Mouse (Mus musculus): ENCODE results near the gene Hmx1. TPM values are rescaled to one million over a fixed set of nuclear protein-coding genes. Genes with fewer than 3 reads are reported as not detected.

Hmx1 gene
- total and polyA plus RNA-seq, 3 experiments, result not detected

DNA sequence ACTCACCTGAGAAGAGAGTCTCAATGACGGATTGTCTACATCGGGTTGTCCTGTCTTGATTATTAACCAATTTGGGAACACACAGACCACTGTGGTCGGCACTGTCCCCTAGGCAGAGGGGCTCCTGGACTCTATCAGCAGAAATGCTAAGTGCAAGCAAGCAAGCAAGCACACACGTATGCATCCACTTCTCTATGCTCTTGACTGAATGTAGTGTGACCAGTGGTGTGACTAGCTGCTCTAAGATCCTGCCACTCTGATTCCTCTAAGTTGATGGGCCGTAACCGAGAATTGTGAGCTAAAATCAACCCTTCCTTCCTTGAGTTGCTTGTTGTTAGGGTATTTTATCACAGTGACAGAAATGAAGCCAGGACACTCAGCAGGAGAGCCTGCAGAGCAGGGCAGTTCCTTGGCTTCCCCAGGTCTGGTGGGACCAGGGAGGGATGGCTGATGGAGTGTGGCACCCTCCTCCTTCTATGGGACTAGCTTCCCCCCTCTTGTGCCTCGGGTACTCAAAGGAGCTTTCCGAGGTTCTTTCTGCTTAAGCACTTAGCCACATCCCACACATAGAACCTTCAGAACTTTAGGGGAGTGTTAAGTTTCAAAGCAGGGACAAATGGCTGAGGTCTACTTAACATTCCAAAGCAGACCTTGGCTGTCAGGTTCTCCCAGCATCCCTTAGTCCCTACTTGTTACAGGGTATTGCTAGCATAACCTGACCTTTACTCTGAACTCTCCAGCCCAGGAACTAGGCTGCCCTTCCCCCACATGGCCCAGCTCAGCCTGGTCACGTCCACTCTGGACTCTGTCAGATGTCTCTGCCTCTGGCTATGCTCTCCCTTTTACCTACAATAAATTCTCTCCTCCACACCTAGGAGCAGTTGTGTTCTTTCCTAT lies 31.1 kb upstream of the Hmx1 start:
- H3K27ac ChIP-seq (ENCODE audit: control insufficient read depth, low read depth, low read length), result no peak overlapping the region
- H3K9me3 ChIP-seq (replicated peaks; ENCODE audit: insufficient read depth, low read length), result no peaks in the 10 kb centered on the region
- no peak for DNase-seq (ENCODE audit: low read depth, low spot score)
- no peaks in the 10 kb centered on the region for H3K36me3 ChIP-seq (ENCODE audit: control insufficient read depth in 1 of 2, insufficient read depth in 2 of 2, low read length in 2 of 2)
- no peak overlapping the region for H3K9ac ChIP-seq (ENCODE audit: control insufficient read depth, low read depth, low read length, poor library complexity, severe bottlenecking)
- TF ChIP-seq TBP (IDR thresholded peaks at IDR 0.05; ENCODE audit: low read depth, low read length), result no peak
- no peak for TF ChIP-seq SIN3A (IDR thresholded peaks at IDR 0.05; ENCODE audit: low read length)
- no peaks in the 10 kb centered on the region for H3K4me1 ChIP-seq (ENCODE audit: control insufficient read depth in 1 of 2, insufficient read depth in 2 of 2, low read length in 2 of 2)
- no peaks in the 10 kb centered on the region for H3K27me3 ChIP-seq (ENCODE audit: control insufficient read depth in 1 of 2, insufficient read depth in 2 of 2, low read length in 2 of 2)
- H3K4me3 ChIP-seq (ENCODE audit: control insufficient read depth in 1 of 2, insufficient read depth in 1 of 2, low read depth in 2 of 2, low read length in 2 of 2), result no peak overlapping the region
- no peaks in the 10 kb centered on the region for H3K79me2 ChIP-seq (ENCODE audit: control insufficient read depth, insufficient read depth, low read length, poor library complexity)

DNA sequence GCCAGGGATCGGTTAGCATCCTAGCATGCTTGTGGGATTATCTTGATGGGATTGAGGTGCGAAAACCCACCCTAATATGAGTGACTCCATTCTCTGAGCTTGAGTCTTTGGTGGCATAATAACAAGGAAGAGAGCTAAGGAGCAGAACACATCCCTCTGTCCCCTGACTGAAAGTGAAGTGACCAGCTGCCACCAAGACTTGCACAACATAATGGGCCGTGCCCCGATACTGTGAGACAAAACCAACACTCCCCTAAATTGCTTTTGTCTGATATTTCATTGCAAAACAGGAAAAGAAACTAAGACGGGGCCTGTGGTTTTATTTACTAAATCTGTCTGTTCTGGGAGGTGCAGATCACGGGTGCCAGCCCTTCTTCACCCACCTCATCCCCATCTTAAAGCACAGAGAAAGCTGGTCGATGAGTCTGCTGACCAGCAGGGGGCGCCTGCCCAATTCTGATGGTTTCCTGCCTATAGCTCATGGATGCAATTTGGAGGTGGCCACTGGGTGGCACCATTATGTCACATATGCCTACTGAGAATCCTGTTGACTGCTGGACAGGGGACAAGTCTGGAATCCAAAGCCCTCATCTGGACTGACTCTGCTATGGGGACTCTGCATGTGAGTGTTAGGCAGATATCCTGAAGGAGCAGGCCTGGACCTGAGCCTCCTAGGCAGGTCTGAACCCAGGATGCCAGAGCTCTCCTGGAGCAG lies 27.2 kb upstream of the Hmx1 start:
- no peaks in the 10 kb centered on the region for H3K4me1 ChIP-seq (ENCODE audit: control insufficient read depth in 1 of 2, insufficient read depth in 2 of 2, low read length in 2 of 2)
- no peaks in the 10 kb centered on the region for H3K27me3 ChIP-seq (ENCODE audit: control insufficient read depth in 1 of 2, insufficient read depth in 2 of 2, low read length in 2 of 2)
- DNase-seq (ENCODE audit: low read depth, low spot score), result peak; percentile 66
- no peaks in the 10 kb centered on the region for H3K36me3 ChIP-seq (ENCODE audit: control insufficient read depth in 1 of 2, insufficient read depth in 2 of 2, low read length in 2 of 2)
- no peak overlapping the region for H3K9ac ChIP-seq (ENCODE audit: control insufficient read depth, low read depth, low read length, poor library complexity, severe bottlenecking)
- H3K79me2 ChIP-seq (ENCODE audit: control insufficient read depth, insufficient read depth, low read length, poor library complexity), result no peaks in the 10 kb centered on the region
- no peaks in the 10 kb centered on the region for H3K9me3 ChIP-seq (replicated peaks; ENCODE audit: insufficient read depth, low read length)
- TF ChIP-seq RAD21 (IDR thresholded peaks at IDR 0.05; ENCODE audit: low read depth, low read length), result peak; percentile 63
- peak; percentile 49 for TF ChIP-seq SMC3 (IDR thresholded peaks at IDR 0.05; ENCODE audit: low read depth, low read length)
- TF ChIP-seq USF1 (IDR thresholded peaks at IDR 0.05; ENCODE audit: low read depth, low read length), result no peak
- no peak for TF ChIP-seq CHD2 (IDR thresholded peaks at IDR 0.05; ENCODE audit: low read length)
- TF ChIP-seq NRF1 (IDR thresholded peaks at IDR 0.05; ENCODE audit: insufficient read depth, low read depth, low read length, poor library complexity, severe bottlenecking), result no peak
- TF ChIP-seq SIN3A (IDR thresholded peaks at IDR 0.05; ENCODE audit: low read length), result no peak
- TF ChIP-seq CTCF (IDR thresholded peaks at IDR 0.05 in 2 of 3, conservative IDR thresholded peaks at IDR 0.05 in 1 of 3; ENCODE audit: control insufficient read depth in 1 of 3, insufficient read depth in 1 of 3, low read depth in 2 of 3, low read length in 3 of 3, poor library complexity in 1 of 3, severe bottlenecking in 1 of 3), result peak; percentile 66 to 97 (median 93)
- TF ChIP-seq ZC3H11A (IDR thresholded peaks at IDR 0.05; ENCODE audit: low read depth, low read length), result peak; percentile 20; the same call in 1 of the 2 replicates
- H3K27ac ChIP-seq (ENCODE audit: control insufficient read depth, low read depth, low read length), result no peak overlapping the region
- H3K4me3 ChIP-seq (ENCODE audit: control insufficient read depth in 1 of 2, insufficient read depth in 1 of 2, low read depth in 2 of 2, low read length in 2 of 2), result no peak overlapping the region

DNA sequence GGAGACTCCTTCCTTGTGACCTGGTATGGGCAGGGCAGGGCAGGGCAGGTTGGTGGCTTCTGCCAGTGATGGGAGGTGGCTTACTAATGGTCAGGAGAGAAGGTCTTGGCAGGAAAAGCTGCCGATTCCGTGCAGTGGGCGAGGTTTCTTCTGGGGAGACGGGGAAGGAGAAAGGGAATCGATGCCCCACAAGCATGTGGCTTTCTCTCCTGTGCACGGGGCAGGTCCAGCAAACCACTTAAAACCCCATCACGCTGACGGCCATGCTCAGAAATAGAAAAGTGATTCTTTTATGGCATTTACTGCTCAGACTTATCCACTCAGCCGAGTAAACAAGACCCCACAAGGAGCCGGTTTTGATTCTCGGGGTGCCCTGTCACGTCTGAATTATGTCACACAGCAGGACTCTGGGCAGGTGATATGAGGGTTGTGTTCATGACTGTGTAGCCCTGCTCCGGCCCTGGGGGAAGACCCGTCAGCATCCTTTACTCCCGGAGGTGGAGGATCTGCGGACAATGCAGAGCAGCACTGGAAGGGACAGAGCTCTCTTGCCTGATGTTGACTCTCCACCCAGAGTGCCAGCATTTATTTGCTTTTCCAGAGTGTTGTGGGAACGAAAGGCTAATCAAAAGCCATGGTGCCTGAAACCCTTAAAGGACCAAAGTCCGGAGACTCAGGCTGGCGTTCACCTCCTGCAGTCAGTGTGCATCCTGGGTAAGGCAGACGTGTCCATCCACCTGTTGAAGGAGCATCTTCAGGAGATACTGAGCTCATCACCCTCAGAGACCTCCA lies 22.5 kb upstream of the Hmx1 start:
- Histone ChIP-seq H3K4me1 (ENCODE audit: control insufficient read depth in 1 of 2, insufficient read depth in 2 of 2, low read length in 2 of 2) (no peaks in the 10 kb centered on the region), H3K27me3 (ENCODE audit: control insufficient read depth in 1 of 2, insufficient read depth in 2 of 2, low read length in 2 of 2) (no peaks in the 10 kb centered on the region), H3K9me3 (replicated peaks; ENCODE audit: insufficient read depth, low read length) (no peaks in the 10 kb centered on the region), H3K9ac (ENCODE audit: control insufficient read depth, low read depth, low read length, poor library complexity, severe bottlenecking) (no peak overlapping the region), H3K4me3 (ENCODE audit: control insufficient read depth in 1 of 2, insufficient read depth in 1 of 2, low read depth in 2 of 2, low read length in 2 of 2) (no peak overlapping the region), H3K27ac (ENCODE audit: control insufficient read depth, low read depth, low read length) (no peak overlapping the region), H3K36me3 (ENCODE audit: control insufficient read depth in 1 of 2, insufficient read depth in 2 of 2, low read length in 2 of 2) (no peaks in the 10 kb centered on the region), H3K79me2 (ENCODE audit: control insufficient read depth, insufficient read depth, low read length, poor library complexity) (no peaks in the 10 kb centered on the region)
- no peak for DNase-seq (ENCODE audit: low read depth, low spot score)
- no peak for TF ChIP-seq ZMIZ1 (IDR thresholded peaks at IDR 0.05; ENCODE audit: low read depth, low read length)
- TF ChIP-seq HCFC1 (IDR thresholded peaks at IDR 0.05; ENCODE audit: low read depth, low read length), result no peak
- TF ChIP-seq MAFK (IDR thresholded peaks at IDR 0.05; ENCODE audit: borderline replicate concordance, low read depth, low read length), result no peak
- TF ChIP-seq CHD2 (IDR thresholded peaks at IDR 0.05; ENCODE audit: low read length), result no peak
- TF ChIP-seq MYB (IDR thresholded peaks at IDR 0.05; ENCODE audit: low read depth, low read length), result no peak
- TF ChIP-seq CTCF (IDR thresholded peaks at IDR 0.05 in 2 of 3, conservative IDR thresholded peaks at IDR 0.05 in 1 of 3; ENCODE audit: control insufficient read depth in 1 of 3, insufficient read depth in 1 of 3, low read depth in 2 of 3, low read length in 3 of 3, poor library complexity in 1 of 3, severe bottlenecking in 1 of 3), result no peak
- no peak for TF ChIP-seq MAZ (IDR thresholded peaks at IDR 0.05; ENCODE audit: low read depth, low read length)
- no peak for TF ChIP-seq UBTF (IDR thresholded peaks at IDR 0.05; ENCODE audit: borderline replicate concordance, insufficient read depth, low read depth, low read length)
- no peak for TF ChIP-seq CHD1 (IDR thresholded peaks at IDR 0.05; ENCODE audit: low read depth, low read length)
- TF ChIP-seq GATA1 (IDR thresholded peaks at IDR 0.05; ENCODE audit: low read depth, low read length), result no peak
- no peak for TF ChIP-seq ETS1 (IDR thresholded peaks at IDR 0.05; ENCODE audit: low read depth, low read length)
- no peak for TF ChIP-seq TBP (IDR thresholded peaks at IDR 0.05; ENCODE audit: low read depth, low read length)
- TF ChIP-seq ZKSCAN1 (IDR thresholded peaks at IDR 0.05; ENCODE audit: low read depth, low read length), result no peak
- TF ChIP-seq GABPA (IDR thresholded peaks at IDR 0.05; ENCODE audit: low read depth, low read length), result no peak

Data from MEL (cell line).